19 mouse cellular contexts compared by ENCODE assay signal in the genomic region with DNA sequence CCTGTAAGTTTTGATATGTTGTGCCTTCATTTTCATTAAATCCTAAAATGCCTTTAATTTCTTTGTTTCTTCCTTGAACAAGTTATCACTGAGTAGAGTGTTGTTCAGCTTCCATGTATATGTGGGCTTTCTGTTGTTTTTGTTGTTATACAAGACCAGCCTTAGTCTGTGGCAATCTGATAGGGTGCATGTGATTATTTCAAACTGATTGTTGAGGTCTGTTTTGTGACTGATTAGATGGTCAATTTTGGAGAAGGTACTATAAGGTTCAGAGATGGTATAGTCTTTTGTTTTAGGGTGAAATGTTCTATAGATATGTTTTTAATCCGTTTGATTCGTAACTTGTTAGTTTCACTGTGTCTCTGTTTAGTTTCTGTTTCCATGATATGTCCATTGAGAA. TPM values are rescaled to one million over a fixed set of nuclear protein-coding genes. Genes with fewer than 3 reads are reported as not detected.
A peak's percentile ranks its signal among the peaks of the same experiment; 100 is the strongest.
DNase-seq lines count a peak whose midpoint lies in the region; ATAC-seq and TF ChIP-seq lines count a peak whose summit lies in the region.
"Had no signal": no experiment of that assay in that cellular context is flagged by ENCODE, and none has a peak within 500 bp of the region (broad histone marks: within the 10 kb centered on the region; RNA-seq: fewer than 3 reads in every experiment).

No protein-coding gene starts in this region.

- DNase-seq in MEL (ENCODE audit: low read depth, low spot score), result peak; percentile 17
- DNase-seq in spleen, postnatal 10 days (ENCODE audit: low spot score in 2 of 2), result no peak
- DNase-seq in cerebellum, adult 2 months, result no peak
- DNase-seq in cerebellum, adult 11 months, result no peak
- DNase-seq: adrenal gland, postnatal 10 days; cerebellum, adult 9-10 months; cerebellum, postnatal 25 days; gastrocnemius, postnatal 10 days; heart, adult 2 months; heart, postnatal 14 days had no signal

- H3K4me3 ChIP-seq in MEL (ENCODE audit: control insufficient read depth in 1 of 2, insufficient read depth in 1 of 2, low read depth in 2 of 2, low read length in 2 of 2), result no peak overlapping the region
- H3K4me3 ChIP-seq in liver, embryonic 12.5 days, result no peak overlapping the region
- H3K4me3 ChIP-seq in liver, embryonic 16.5 days (ENCODE audit: low read depth, low read length), result no peak overlapping the region
- H3K4me3 ChIP-seq in cerebellum, adult 2 months (replicated peaks; ENCODE audit: insufficient read depth, low read depth, low read length), result no peak overlapping the region
- H3K4me3 ChIP-seq: embryonic facial prominence, embryonic 12.5 days; forebrain, embryonic 12.5 days; heart, adult 2 months; heart, embryonic 15.5 days; hindbrain, embryonic 13.5 days had no signal

- H3K9ac ChIP-seq in MEL (ENCODE audit: control insufficient read depth, low read depth, low read length, poor library complexity, severe bottlenecking), result no peak overlapping the region
- 0 out of 2 replicates have a peak overlapping the region, but pooled peaks have one; percentile 27 for H3K9ac ChIP-seq in liver, embryonic 12.5 days
- no peak overlapping the region for H3K9ac ChIP-seq in liver, embryonic 16.5 days (ENCODE audit: low read depth, low read length)
- H3K9ac ChIP-seq: embryonic facial prominence, embryonic 12.5 days; forebrain, embryonic 12.5 days; heart, embryonic 15.5 days; hindbrain, embryonic 13.5 days had no signal

- no peaks in the 10 kb centered on the region for H3K27me3 ChIP-seq in MEL (ENCODE audit: control insufficient read depth in 1 of 2, insufficient read depth in 2 of 2, low read length in 2 of 2)
- H3K27me3 ChIP-seq in liver, embryonic 12.5 days (replicated peaks), result no peaks in the 10 kb centered on the region
- H3K27me3 ChIP-seq in liver, embryonic 16.5 days (ENCODE audit: control insufficient read depth, insufficient read depth, low read depth, low read length), result no peaks in the 10 kb centered on the region
- H3K27me3 ChIP-seq in cerebellum, adult 2 months (ENCODE audit: control insufficient read depth, insufficient read depth, low read length), result no peaks in the 10 kb centered on the region
- H3K27me3 ChIP-seq: embryonic facial prominence, embryonic 12.5 days; forebrain, embryonic 12.5 days; heart, embryonic 15.5 days; hindbrain, embryonic 13.5 days had no signal

- no peak for TF ChIP-seq CTCF in MEL (IDR thresholded peaks at IDR 0.05 in 2 of 3, conservative IDR thresholded peaks at IDR 0.05 in 1 of 3; ENCODE audit: control insufficient read depth in 1 of 3, insufficient read depth in 1 of 3, low read depth in 2 of 3, low read length in 3 of 3, poor library complexity in 1 of 3, severe bottlenecking in 1 of 3)
- TF ChIP-seq CTCF in cerebellum, adult 2 months (IDR thresholded peaks at IDR 0.05; ENCODE audit: borderline replicate concordance, insufficient read depth, low read depth, low read length), result no peak

- no peaks in the 10 kb centered on the region for H3K9me3 ChIP-seq in MEL (replicated peaks; ENCODE audit: insufficient read depth, low read length)
- no peaks in the 10 kb centered on the region for H3K9me3 ChIP-seq in liver, embryonic 12.5 days (replicated peaks)
- no peaks in the 10 kb centered on the region for H3K9me3 ChIP-seq in liver, embryonic 16.5 days (replicated peaks; ENCODE audit: control insufficient read depth, low read length)
- H3K9me3 ChIP-seq: embryonic facial prominence, embryonic 12.5 days; forebrain, embryonic 12.5 days; heart, embryonic 15.5 days; hindbrain, embryonic 13.5 days had no signal

- ATAC-seq in liver, embryonic 12.5 days, result 0 out of 2 replicates have a peak, but pooled peaks have one; percentile 32
- ATAC-seq in liver, embryonic 16.5 days (ENCODE audit: low read depth), result peak; percentile 59
- ATAC-seq: forebrain, embryonic 16.5 days; hindbrain, postnatal 0 days had no signal

- H3K79me2 ChIP-seq in MEL (ENCODE audit: control insufficient read depth, insufficient read depth, low read length, poor library complexity), result no peaks in the 10 kb centered on the region

- peaks cover 3 to 25% of the 10 kb centered on the region in 2 experiments; a peak in 3 of 4 replicates for H3K36me3 ChIP-seq in MEL (ENCODE audit: control insufficient read depth in 1 of 2, insufficient read depth in 2 of 2, low read length in 2 of 2)
- peaks cover 58% of the 10 kb centered on the region for H3K36me3 ChIP-seq in liver, embryonic 12.5 days
- H3K36me3 ChIP-seq in liver, embryonic 16.5 days (ENCODE audit: control insufficient read depth, insufficient read depth), result peaks cover 6% of the 10 kb centered on the region; the same call in 1 of the 2 replicates

- peak overlapping the region; percentile 42 for H3K27ac ChIP-seq in MEL (ENCODE audit: control insufficient read depth, low read depth, low read length)
- H3K27ac ChIP-seq in liver, embryonic 12.5 days, result no peak overlapping the region
- H3K27ac ChIP-seq in liver, embryonic 16.5 days (ENCODE audit: low read length), result no peak overlapping the region
- no peak overlapping the region for H3K27ac ChIP-seq in cerebellum, adult 2 months (ENCODE audit: insufficient read depth, low read length)
- H3K27ac ChIP-seq: embryonic facial prominence, embryonic 12.5 days; forebrain, embryonic 12.5 days; heart, adult 2 months; heart, embryonic 15.5 days; hindbrain, embryonic 13.5 days; hindbrain, postnatal 0 days had no signal

- 81% methylated on average over 2 of the region's 2 CpGs for WGBS in liver, embryonic 12.5 days (ENCODE audit: insufficient replicate concordance)
- 51% methylated on average over 2 of the region's 2 CpGs for WGBS in liver, embryonic 16.5 days (ENCODE audit: insufficient replicate concordance)
- WGBS in cerebellum, adult 2 months, result 96% methylated on average over 2 of the region's 2 CpGs

- TF ChIP-seq POLR2A in MEL (IDR thresholded peaks at IDR 0.05; ENCODE audit: control insufficient read depth in 1 of 2, insufficient read depth in 1 of 2, low read depth in 1 of 2, low read length in 2 of 2, poor library complexity in 1 of 2), result no peak
- TF ChIP-seq POLR2A in cerebellum, adult 2 months (IDR thresholded peaks at IDR 0.05; ENCODE audit: borderline replicate concordance, insufficient read depth, low read length), result no peak

- no peak for TF ChIP-seq RAD21 in MEL (IDR thresholded peaks at IDR 0.05; ENCODE audit: low read depth, low read length)

- H3K4me1 ChIP-seq in MEL (ENCODE audit: control insufficient read depth in 1 of 2, insufficient read depth in 2 of 2, low read length in 2 of 2), result peaks cover 5 to 9% of the 10 kb centered on the region in 2 experiments
- H3K4me1 ChIP-seq in liver, embryonic 12.5 days, result peaks cover 17% of the 10 kb centered on the region
- H3K4me1 ChIP-seq in liver, embryonic 16.5 days (ENCODE audit: control insufficient read depth, low read depth, low read length), result no peaks in the 10 kb centered on the region
- H3K4me1 ChIP-seq in cerebellum, adult 2 months (ENCODE audit: control insufficient read depth, insufficient read depth, low read length), result no peaks in the 10 kb centered on the region
- H3K4me1 ChIP-seq: embryonic facial prominence, embryonic 12.5 days; forebrain, embryonic 12.5 days; heart, embryonic 15.5 days; hindbrain, embryonic 13.5 days had no signal

- TF ChIP-seq EP300 in MEL (IDR thresholded peaks at IDR 0.05; ENCODE audit: low read depth in 1 of 2, low read length in 2 of 2), result peak; percentile 31 to 68; a peak in 3 of 4 replicates

- peak overlapping the region; percentile 29; the same call in 1 of the 2 replicates for H3K4me2 ChIP-seq in liver, embryonic 12.5 days
- H3K4me2 ChIP-seq in liver, embryonic 16.5 days (ENCODE audit: low read depth, low read length), result 0 out of 2 replicates have a peak overlapping the region, but pooled peaks have one; percentile 22
- H3K4me2 ChIP-seq: embryonic facial prominence, embryonic 12.5 days; forebrain, embryonic 12.5 days; heart, embryonic 11.5 days; heart, embryonic 15.5 days; hindbrain, embryonic 13.5 days had no signal

RNA-seq across cellular contexts. Expression of a gene that starts 36.1 kb away (rescaled TPM):
- 0.16 and 0.23 TPM in 2 replicates for total RNA-seq in MEL (2012; rRNA removed)
- polyA plus RNA-seq in MEL (2012; ENCODE audit: insufficient read depth in 1 of 2, insufficient read length in 2 of 2, low read depth in 1 of 2, low replicate concordance in 2 of 2, missing spikeins in 1 of 2), result under 1 TPM in 1 of 2 experiments, not detected in 1; 0.01 TPM
- polyA plus RNA-seq in liver, embryonic 12.5 days (2016; fragmentation: Nextera tagmentation; extraction: Ambion mirVana), result 0.26 and 0.28 TPM in 2 replicates
- polyA plus RNA-seq in liver, embryonic 16.5 days (2015; fragmentation: Nextera tagmentation; extraction: Ambion mirVana), result 0.12 and 0.34 TPM in 2 replicates
- 1.0 and 1.4 TPM in 2 replicates for polyA plus RNA-seq in cerebellum, adult 2 months (2012; rRNA removed)

RNA-seq across cellular contexts. Expression of a gene that starts 37.0 kb away (rescaled TPM):
- 10.5 and 12.6 TPM in 2 replicates for total RNA-seq in MEL (2012; rRNA removed)
- polyA plus RNA-seq in MEL (2012; ENCODE audit: insufficient read depth in 1 of 2, insufficient read length in 2 of 2, low read depth in 1 of 2, low replicate concordance in 2 of 2, missing spikeins in 1 of 2), result 10 to 100 TPM; 12.9 to 49.8 TPM
- 13.4 and 13.9 TPM in 2 replicates for polyA plus RNA-seq in liver, embryonic 12.5 days (2016; fragmentation: Nextera tagmentation; extraction: Ambion mirVana)
- 7.2 TPM in 2 replicates for polyA plus RNA-seq in liver, embryonic 16.5 days (2015; fragmentation: Nextera tagmentation; extraction: Ambion mirVana)
- polyA plus RNA-seq in cerebellum, adult 2 months (2012; rRNA removed), result 40.4 and 42.3 TPM in 2 replicates

RNA-seq across cellular contexts. Expression of a gene that starts 37.1 kb away (rescaled TPM):
- 7.4 and 8.7 TPM in 2 replicates for total RNA-seq in MEL (2012; rRNA removed)
- polyA plus RNA-seq in MEL (2012; ENCODE audit: insufficient read depth in 1 of 2, insufficient read length in 2 of 2, low read depth in 1 of 2, low replicate concordance in 2 of 2, missing spikeins in 1 of 2), result 1 to 10 TPM in 1 of 2 experiments, not detected in 1; 5.3 TPM
- 3.3 and 3.6 TPM in 2 replicates for polyA plus RNA-seq in liver, embryonic 12.5 days (2016; fragmentation: Nextera tagmentation; extraction: Ambion mirVana)
- 2.9 and 3.1 TPM in 2 replicates for polyA plus RNA-seq in liver, embryonic 16.5 days (2015; fragmentation: Nextera tagmentation; extraction: Ambion mirVana)
- polyA plus RNA-seq in cerebellum, adult 2 months (2012; rRNA removed), result 7.4 and 8.0 TPM in 2 replicates

RNA-seq across cellular contexts. Expression of a gene that starts 37.1 kb away (rescaled TPM):
- 4.6 and 5.0 TPM in 2 replicates for total RNA-seq in MEL (2012; rRNA removed)
- polyA plus RNA-seq in MEL (2012; ENCODE audit: insufficient read depth in 1 of 2, insufficient read length in 2 of 2, low read depth in 1 of 2, low replicate concordance in 2 of 2, missing spikeins in 1 of 2), result 1 to 10 TPM in 1 of 2 experiments, not detected in 1; 4.2 TPM
- 3.3 and 3.4 TPM in 2 replicates for polyA plus RNA-seq in liver, embryonic 12.5 days (2016; fragmentation: Nextera tagmentation; extraction: Ambion mirVana)
- 1.8 TPM in 2 replicates for polyA plus RNA-seq in liver, embryonic 16.5 days (2015; fragmentation: Nextera tagmentation; extraction: Ambion mirVana)
- polyA plus RNA-seq in cerebellum, adult 2 months (2012; rRNA removed), result 7.7 and 8.3 TPM in 2 replicates

RNA-seq across cellular contexts. Expression of a gene that starts 57.3 kb away (rescaled TPM):
- 9.8 and 10.5 TPM in 2 replicates for total RNA-seq in MEL (2012; rRNA removed)
- 10 to 100 TPM in 1 of 2 experiments, 1 to 10 TPM in 1; 4.1 to 43.5 TPM for polyA plus RNA-seq in MEL (2012; ENCODE audit: insufficient read depth in 1 of 2, insufficient read length in 2 of 2, low read depth in 1 of 2, low replicate concordance in 2 of 2, missing spikeins in 1 of 2)
- polyA plus RNA-seq in liver, embryonic 12.5 days (2016; fragmentation: Nextera tagmentation; extraction: Ambion mirVana), result 7.0 and 7.7 TPM in 2 replicates
- polyA plus RNA-seq in liver, embryonic 16.5 days (2015; fragmentation: Nextera tagmentation; extraction: Ambion mirVana), result 4.2 and 4.6 TPM in 2 replicates
- 27.3 TPM in 2 replicates for polyA plus RNA-seq in cerebellum, adult 2 months (2012; rRNA removed)
